Mouse (Mus musculus): ENCODE results near the gene Tm9sf2. TPM values are rescaled to one million over a fixed set of nuclear protein-coding genes. Genes with fewer than 3 reads are reported as not detected.
A peak's percentile ranks its signal among the peaks of the same experiment; 100 is the strongest.
"Not testable (repeated sequence)": the region's sequence is repeated elsewhere in the genome, so short reads cannot be mapped to it uniquely, and the experiment has no call there.

Gene Tm9sf2
- polyA plus RNA-seq (2015; fragmentation: Nextera tagmentation; extraction: Ambion mirVana): 108 and 115 TPM in 2 replicates

DNA sequence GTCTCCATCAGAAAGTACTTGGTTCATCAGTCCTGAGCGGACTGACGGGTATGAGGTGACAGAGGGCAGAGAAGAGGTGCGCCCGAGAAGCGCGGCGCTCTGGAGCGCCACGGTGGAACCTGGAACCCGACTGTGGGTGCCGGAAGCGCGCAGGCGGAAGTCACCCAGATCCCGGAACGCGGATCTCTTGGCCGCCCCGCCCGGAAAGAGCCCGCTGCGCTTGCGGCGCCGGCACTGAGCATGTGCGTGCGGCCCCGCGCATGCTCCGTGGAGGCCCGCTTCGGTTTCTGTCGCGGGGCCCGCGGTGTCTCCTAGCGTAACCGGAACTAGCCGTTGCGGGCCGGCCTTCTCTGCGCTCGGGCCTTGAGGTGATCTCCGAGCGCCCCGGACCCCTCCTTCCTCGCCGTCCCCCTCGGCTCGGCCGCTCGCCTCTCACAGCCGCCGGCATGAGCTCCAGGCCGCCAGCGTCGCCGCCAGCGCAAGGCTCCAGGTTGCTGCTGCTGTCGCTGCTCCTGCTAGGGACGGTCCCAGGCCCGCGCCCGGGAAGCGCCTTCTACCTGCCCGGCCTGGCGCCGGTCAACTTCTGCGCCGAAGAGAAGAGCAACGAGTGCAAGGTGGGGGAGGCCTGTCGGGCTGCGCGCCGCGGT lies at the start of gene Tm9sf2:
Tm9sf2 (plus strand) TSS at position 217 of the 647 bp plus-strand sequence.
- Histone ChIP-seq H3K36me3 (no peaks in the 10 kb centered on the region), H3K4me1 (peaks cover 42% of the 10 kb centered on the region), H3K27me3 (no peaks in the 10 kb centered on the region), H3K4me2 (replicated peaks) (peak within 1 kb of the TSS; percentile 94), H3K9me3 (no peaks in the 10 kb centered on the region), H3K9ac (replicated peaks) (peak within 1 kb of the TSS; percentile 94), H3K27ac (replicated peaks) (peak within 1 kb of the TSS; percentile 91), H3K4me3 (peak within 1 kb of the TSS; percentile 100)
- 1% methylated on average over 76 of the region's 76 CpGs for WGBS
- ATAC-seq (replicated peaks): peak; percentile 95

- Histone ChIP-seq H3K4me1 (no peaks in the 10 kb centered on the region), H3K9me3 (no peaks in the 10 kb centered on the region), H3K4me2 (replicated peaks) (no peak overlapping the region), H3K27ac (replicated peaks) (no peak overlapping the region), H3K27me3 (no peaks in the 10 kb centered on the region), H3K36me3 (no peaks in the 10 kb centered on the region), H3K9ac (replicated peaks) (no peak overlapping the region), H3K4me3 (no peak overlapping the region)
- no peak for ATAC-seq (replicated peaks)
- 43% methylated on average over 2 of the region's 2 CpGs for WGBS
These were observed 48.9 kb upstream of the Tm9sf2 start for GRCm38 (mm10) chr14:122057941-122058346.

DNA sequence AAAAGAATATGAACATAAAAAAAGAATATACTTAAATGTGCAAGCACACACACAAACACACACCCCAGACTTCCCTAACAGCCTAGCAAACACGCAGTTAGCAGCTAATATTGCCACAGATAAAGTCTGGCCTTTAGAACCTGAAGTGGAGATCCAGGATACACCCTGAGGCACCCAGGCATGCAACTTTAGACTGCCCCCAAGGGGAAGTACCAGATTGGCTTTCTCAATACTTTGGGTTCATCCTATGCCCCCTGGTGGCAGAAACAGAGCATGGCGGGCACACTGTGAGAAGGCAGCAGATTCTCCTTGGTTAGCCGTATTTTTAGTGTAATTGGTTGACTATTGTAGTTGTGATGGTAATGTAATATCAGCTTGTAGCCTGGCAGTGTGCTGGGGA lies 46.2 kb upstream of the Tm9sf2 start:
- ATAC-seq (replicated peaks): peak; percentile 57; the same call in 1 of the 2 replicates
- no peaks in the 10 kb centered on the region for H3K36me3 ChIP-seq
- H3K4me2 ChIP-seq (replicated peaks): no peak overlapping the region
- no peak overlapping the region for H3K9ac ChIP-seq (replicated peaks)
- H3K9me3 ChIP-seq: no peaks in the 10 kb centered on the region
- H3K27ac ChIP-seq (replicated peaks): no peak overlapping the region
- no peak overlapping the region for H3K4me3 ChIP-seq
- WGBS: 5% methylated on average over 3 of the region's 3 CpGs
- H3K27me3 ChIP-seq: no peaks in the 10 kb centered on the region
- no peaks in the 10 kb centered on the region for H3K4me1 ChIP-seq

- Histone ChIP-seq H3K9me3 (no peaks in the 10 kb centered on the region), H3K27ac (replicated peaks) (no peak overlapping the region), H3K4me2 (replicated peaks) (no peak overlapping the region), H3K27me3 (no peaks in the 10 kb centered on the region), H3K9ac (replicated peaks) (no peak overlapping the region), H3K4me1 (no peaks in the 10 kb centered on the region), H3K4me3 (no peak overlapping the region), H3K36me3 (no peaks in the 10 kb centered on the region)
- ATAC-seq (replicated peaks): no peak
- 88% methylated on average over 6 of the region's 6 CpGs for WGBS
These were observed 45.5 kb upstream of the Tm9sf2 start for GRCm38 (mm10) chr14:122061376-122061775.

DNA sequence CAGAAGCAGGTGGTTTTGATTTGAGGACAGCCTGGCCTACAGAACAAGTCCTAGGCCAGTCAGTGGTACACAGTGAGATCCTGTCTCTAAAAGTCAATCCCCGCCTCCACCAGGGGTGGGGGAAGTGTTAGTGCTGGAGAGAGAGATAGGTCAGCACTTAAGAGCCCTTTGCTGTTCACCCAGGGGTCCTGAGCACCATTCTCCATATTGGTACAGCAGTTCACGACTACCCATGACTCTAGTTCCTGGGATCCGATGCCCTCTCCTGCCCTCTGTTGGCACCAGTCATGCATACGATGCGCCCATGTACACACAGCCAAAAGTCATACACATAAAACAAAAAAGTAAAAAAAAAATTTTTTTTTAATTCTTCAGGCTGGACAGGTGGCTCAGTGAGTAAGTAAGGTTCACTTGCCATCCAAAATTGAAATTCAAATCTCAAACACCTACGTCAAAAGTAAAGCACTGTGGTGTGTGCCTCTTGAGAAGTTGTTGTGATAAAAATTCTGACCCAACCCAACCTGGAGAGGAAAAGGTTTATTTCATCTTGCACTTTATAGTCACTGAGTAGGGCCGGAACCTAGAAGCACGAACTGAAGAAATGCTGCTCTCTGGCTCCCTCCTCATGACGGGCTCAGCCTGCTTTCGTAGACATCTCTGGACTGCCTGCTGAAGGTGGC lies 44.3 kb upstream of the Tm9sf2 start:
- Histone ChIP-seq H3K36me3 (no peaks in the 10 kb centered on the region), H3K27ac (replicated peaks) (no peak overlapping the region), H3K9ac (replicated peaks) (no peak overlapping the region), H3K4me3 (no peak overlapping the region), H3K9me3 (no peaks in the 10 kb centered on the region), H3K4me1 (no peaks in the 10 kb centered on the region), H3K4me2 (replicated peaks) (no peak overlapping the region), H3K27me3 (no peaks in the 10 kb centered on the region)
- 85% methylated on average over 10 of the region's 10 CpGs for WGBS
- no peak for ATAC-seq (replicated peaks)

- Histone ChIP-seq H3K9ac (replicated peaks) (no peak overlapping the region), H3K4me1 (no peaks in the 10 kb centered on the region)
- 79% methylated on average over 5 of the region's 5 CpGs for WGBS
These were observed 43.2 kb upstream of the Tm9sf2 start for GRCm38 (mm10) chr14:122063599-122063998.

GRCm38 (mm10) chr14:122064519-122064918 lies 42.3 kb upstream of the Tm9sf2 start:
- Histone ChIP-seq H3K4me3 (no peak overlapping the region), H3K27me3 (no peaks in the 10 kb centered on the region), H3K9me3 (no peaks in the 10 kb centered on the region), H3K36me3 (no peaks in the 10 kb centered on the region), H3K9ac (replicated peaks) (no peak overlapping the region), H3K4me1 (no peaks in the 10 kb centered on the region), H3K27ac (replicated peaks) (no peak overlapping the region), H3K4me2 (replicated peaks) (no peak overlapping the region)
- 0 out of 2 replicates have a peak, but pooled peaks have one; percentile 33 for ATAC-seq (replicated peaks)
- WGBS: 1% methylated on average over 2 of the region's 2 CpGs

More at GRCm38 (mm10) chr14:122063599-122063998, 43.2 kb upstream of the Tm9sf2 start:
- Histone ChIP-seq H3K36me3 (no peaks in the 10 kb centered on the region), H3K9me3 (no peaks in the 10 kb centered on the region), H3K4me2 (replicated peaks) (no peak overlapping the region), H3K27me3 (no peaks in the 10 kb centered on the region), H3K27ac (replicated peaks) (no peak overlapping the region), H3K4me3 (no peak overlapping the region)
- no peak for ATAC-seq (replicated peaks)

DNA sequence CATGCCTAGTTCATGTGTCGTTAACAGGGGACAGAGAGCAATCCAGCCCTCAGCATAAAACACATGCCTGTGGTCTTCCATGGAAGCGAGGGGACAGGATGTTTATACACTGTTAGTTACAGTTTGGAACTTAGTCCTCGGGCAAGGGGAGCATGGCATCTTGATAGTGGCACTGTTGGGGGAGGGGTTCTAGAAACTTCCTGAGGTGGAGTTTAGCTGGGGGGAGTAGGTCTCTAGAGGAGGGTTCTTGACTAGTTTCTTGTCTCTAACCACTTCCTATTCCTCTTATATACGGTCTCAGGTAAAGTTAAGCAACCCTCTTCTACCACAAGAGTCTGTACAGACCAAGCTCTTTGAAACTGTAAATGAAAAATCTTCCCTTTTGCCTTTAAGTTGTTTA lies 40.6 kb upstream of the Tm9sf2 start:
- WGBS: 83% methylated on average over 4 of the region's 4 CpGs

DNA sequence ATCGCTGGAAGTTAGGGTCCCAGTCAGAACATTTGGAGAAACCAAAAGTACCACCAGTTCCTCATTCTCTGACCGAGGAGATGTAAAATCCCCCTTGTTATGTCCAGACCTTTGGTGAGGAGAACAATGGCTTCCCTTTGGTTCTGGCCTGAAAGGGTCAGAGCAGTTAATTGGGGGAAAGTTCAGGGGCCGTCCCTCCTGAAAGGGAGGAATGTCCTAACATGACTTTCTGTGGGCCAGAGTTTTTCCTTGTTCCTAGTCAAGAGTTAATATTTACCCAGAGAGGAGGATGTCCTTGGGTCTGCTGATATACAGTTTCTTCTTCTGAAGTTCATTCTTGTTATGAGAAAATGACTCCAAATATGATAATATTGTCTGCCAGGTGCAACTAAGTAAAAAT lies 38.8 kb upstream of the Tm9sf2 start:
- H3K9ac ChIP-seq (replicated peaks); H3K4me3 ChIP-seq; H3K36me3 ChIP-seq; H3K4me1 ChIP-seq; H3K27ac ChIP-seq (replicated peaks); H3K4me2 ChIP-seq (replicated peaks); H3K9me3 ChIP-seq; H3K27me3 ChIP-seq; ATAC-seq (replicated peaks): not testable (repeated sequence)
- WGBS: 36% methylated on average over 3 of the region's 3 CpGs

More for the DNA sequence above, 40.6 kb upstream of the Tm9sf2 start:
- no peaks in the 10 kb centered on the region for H3K4me1 ChIP-seq
- no peak overlapping the region for H3K4me3 ChIP-seq
- no peaks in the 10 kb centered on the region for H3K36me3 ChIP-seq
- H3K9me3 ChIP-seq: no peaks in the 10 kb centered on the region
- no peak overlapping the region for H3K27ac ChIP-seq (replicated peaks)
- no peak for ATAC-seq (replicated peaks)
- H3K27me3 ChIP-seq: no peaks in the 10 kb centered on the region
- no peak overlapping the region for H3K9ac ChIP-seq (replicated peaks)
- no peak overlapping the region for H3K4me2 ChIP-seq (replicated peaks)

GRCm38 (mm10) chr14:122068801-122069695 lies 37.8 kb upstream of the Tm9sf2 start:
- Histone ChIP-seq H3K9me3 (no peaks in the 10 kb centered on the region), H3K27ac (replicated peaks) (no peak overlapping the region), H3K36me3 (no peaks in the 10 kb centered on the region), H3K9ac (replicated peaks) (no peak overlapping the region), H3K4me3 (no peak overlapping the region), H3K4me1 (no peaks in the 10 kb centered on the region), H3K27me3 (no peaks in the 10 kb centered on the region), H3K4me2 (replicated peaks) (no peak overlapping the region)
- WGBS: 59% methylated on average over 11 of the region's 11 CpGs
- no peak for ATAC-seq (replicated peaks)

GRCm38 (mm10) chr14:122069948-122070347 lies 36.9 kb upstream of the Tm9sf2 start:
- no peaks in the 10 kb centered on the region for H3K36me3 ChIP-seq
- H3K9ac ChIP-seq (replicated peaks): no peak overlapping the region
- H3K4me3 ChIP-seq: no peak overlapping the region
- no peak overlapping the region for H3K4me2 ChIP-seq (replicated peaks)
- no peaks in the 10 kb centered on the region for H3K4me1 ChIP-seq
- H3K27ac ChIP-seq (replicated peaks): no peak overlapping the region
- H3K9me3 ChIP-seq: no peaks in the 10 kb centered on the region
- H3K27me3 ChIP-seq: no peaks in the 10 kb centered on the region
- 81% methylated on average over 3 of the region's 3 CpGs for WGBS
- ATAC-seq (replicated peaks): no peak

GRCm38 (mm10) chr14:122073422-122073821 lies 33.4 kb upstream of the Tm9sf2 start:
- Histone ChIP-seq H3K36me3 (no peaks in the 10 kb centered on the region), H3K4me3 (no peak overlapping the region), H3K27me3 (no peaks in the 10 kb centered on the region), H3K4me2 (replicated peaks) (no peak overlapping the region), H3K9ac (replicated peaks) (no peak overlapping the region), H3K27ac (replicated peaks) (no peak overlapping the region), H3K9me3 (no peaks in the 10 kb centered on the region), H3K4me1 (no peaks in the 10 kb centered on the region)
- 90% methylated on average over 5 of the region's 5 CpGs for WGBS
- ATAC-seq (replicated peaks): no peak

Data from forebrain, embryonic 15.5 days (tissue).